Mouse (Mus musculus) hindbrain, embryonic 13.5 days (tissue): ENCODE results near the gene Olfr128. TPM values are rescaled to one million over a fixed set of nuclear protein-coding genes. Genes with fewer than 3 reads are reported as not detected.
"Not testable (repeated sequence)": the region's sequence is repeated elsewhere in the genome, so short reads cannot be mapped to it uniquely, and the experiment has no call there.

ENCODE experiments used
- ATAC-seq: fragments of 200-750 bp; cut with Nextera tagmentation; 2 replicates; pipeline ENCODE4 v1.8.0; 2017; ENCODE audit warnings: moderate TSS enrichment; ENCODE audit not compliant: low FRiP score
- H3K27ac ChIP-seq: fragments of 300-500 bp; sonication (generic); 2 replicates; pipeline ENCODE4 v1.5.1; 2015; ENCODE audit warnings: inconsistent platforms, mild to moderate bottlenecking, moderate library complexity
- H3K27me3 ChIP-seq: fragments of 300-500 bp; sonication (generic); 2 replicates; pipeline ENCODE4 v1.6.1; 2015; ENCODE audit warnings: mild to moderate bottlenecking, inconsistent platforms
- H3K36me3 ChIP-seq: fragments of 300-500 bp; sonication (generic); 2 replicates; pipeline ENCODE4 v1.6.1; 2015; ENCODE audit warnings: mild to moderate bottlenecking, inconsistent platforms
- H3K4me1 ChIP-seq: fragments of 300-500 bp; sonication (generic); replicated peaks from 2 replicates; pipeline ENCODE4 v1.6.1; 2015; ENCODE audit warnings: inconsistent platforms
- H3K4me2 ChIP-seq: fragments of 300-500 bp; sonication (generic); 2 replicates; pipeline ENCODE4 v1.6.1; 2015; ENCODE audit warnings: inconsistent platforms, mild to moderate bottlenecking, moderate library complexity
- H3K4me3 ChIP-seq: fragments of 300-500 bp; sonication (generic); 2 replicates; pipeline ENCODE4 v1.5.1; 2015; ENCODE audit warnings: mild to moderate bottlenecking, inconsistent platforms
- H3K9ac ChIP-seq: fragments of 300-500 bp; sonication (generic); 2 replicates; pipeline ENCODE4 v1.6.1; 2015; ENCODE audit warnings: mild to moderate bottlenecking, inconsistent platforms
- H3K9me3 ChIP-seq: fragments of 300-500 bp; sonication (generic); 2 replicates; pipeline ENCODE4 v1.6.1; 2016; ENCODE audit warnings: inconsistent platforms
- WGBS: fragments of 180-500 bp; shearing (Covaris S2); methylation state at CpG from one replicate; pipeline ENCODE4 v1.1.7; 2015; 5-methylcytosine and 5-hydroxymethylcytosine counted together
- polyA plus RNA-seq: library from polyadenylated mRNA; unstranded; fragments of >200 nt; fragmentation: Nextera tagmentation; extraction: Ambion mirVana; gene quantifications from 2 replicates; pipeline ENCODE4 v1.2.1, GENCODE M21; 2015

Gene Olfr128
- not detected in 2 replicates for polyA plus RNA-seq

DNA sequence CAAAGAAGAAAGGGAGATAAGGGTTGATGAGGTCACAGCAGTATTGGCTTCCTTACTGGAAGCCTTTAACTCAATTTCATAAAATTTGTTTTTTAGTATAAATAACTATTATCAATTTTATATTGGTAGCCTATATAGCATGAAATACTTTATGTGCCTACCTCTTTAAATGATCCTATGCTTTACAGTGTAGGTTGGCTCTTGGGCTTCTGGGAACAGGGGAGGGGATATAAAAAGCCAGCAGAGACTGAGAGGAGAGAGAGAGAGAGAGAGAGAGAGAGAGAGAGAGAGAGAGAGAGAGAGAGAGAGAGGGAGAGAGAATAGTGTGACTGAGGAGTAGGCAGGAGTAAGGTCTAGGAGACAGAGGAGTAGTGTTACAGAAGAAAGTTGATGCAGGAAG lies at the start of gene Olfr128:
TSS of gene Olfr128 (plus strand) at position 301 of the 400 bp plus-strand sequence.
- no peaks in the 10 kb centered on the region for H3K4me1 ChIP-seq
- H3K36me3 ChIP-seq = no peaks in the 10 kb centered on the region
- no peak for ATAC-seq
- no peaks in the 10 kb centered on the region for H3K9me3 ChIP-seq
- no peak within 1 kb of the TSS for H3K4me2 ChIP-seq
- H3K27ac ChIP-seq = no peak within 1 kb of the TSS
- H3K9ac ChIP-seq = no peak within 1 kb of the TSS
- H3K27me3 ChIP-seq = no peaks in the 10 kb centered on the region
- no peak within 1 kb of the TSS for H3K4me3 ChIP-seq

DNA sequence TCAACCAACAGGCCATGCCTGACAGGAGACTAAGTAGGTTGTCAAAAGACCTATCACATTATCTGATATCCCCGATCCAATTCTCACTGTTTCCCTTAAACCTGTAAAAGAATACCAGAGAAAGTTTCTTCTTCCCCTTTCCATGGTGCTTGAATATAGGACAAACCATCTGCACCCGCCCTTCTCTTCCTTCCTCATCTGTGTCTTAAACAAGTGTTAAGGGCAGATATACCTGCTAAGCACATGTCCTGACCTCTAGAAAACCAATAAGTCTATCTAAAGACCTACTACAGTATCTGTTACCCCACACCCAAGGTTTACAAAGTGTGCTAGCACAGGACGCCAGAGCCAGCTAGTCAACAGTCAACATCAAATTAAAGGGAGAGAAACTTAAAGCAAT lies 46.5 kb upstream of the Olfr128 start:
- no peak overlapping the region for H3K9ac ChIP-seq
- no peaks in the 10 kb centered on the region for H3K4me1 ChIP-seq
- no peaks in the 10 kb centered on the region for H3K27me3 ChIP-seq
- ATAC-seq = no peak
- no peak overlapping the region for H3K4me3 ChIP-seq
- no peaks in the 10 kb centered on the region for H3K9me3 ChIP-seq
- 87% methylated on average over 3 of the region's 3 CpGs for WGBS
- no peak overlapping the region for H3K4me2 ChIP-seq
- H3K36me3 ChIP-seq = no peaks in the 10 kb centered on the region
- no peak overlapping the region for H3K27ac ChIP-seq

DNA sequence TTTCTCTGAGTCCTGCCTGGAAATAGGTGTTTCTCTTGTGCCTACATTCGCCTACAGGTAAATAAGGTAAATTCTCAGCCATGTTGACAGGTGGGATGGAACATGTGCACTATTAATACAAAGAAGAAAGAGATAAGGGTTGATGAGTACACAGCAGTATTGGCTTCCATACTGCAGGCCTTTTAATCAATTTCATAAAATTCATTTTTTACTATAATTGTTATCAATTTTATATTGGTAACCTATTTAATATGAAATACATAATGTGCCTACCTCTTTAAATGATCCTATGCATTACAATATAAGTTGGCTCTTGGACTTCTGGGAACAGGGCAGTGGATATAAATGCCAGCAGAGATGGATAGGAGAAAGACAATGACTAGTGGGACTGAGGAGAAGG lies 20.2 kb upstream of the Olfr128 start, which contains the start of gene Olfr127:
TSS of gene Olfr127 (plus strand) at position 301 of the 400 bp plus-strand sequence.
- Histone ChIP-seq H3K9me3 (no peaks in the 10 kb centered on the region), H3K27ac (no peak within 1 kb of the TSS), H3K4me3 (no peak within 1 kb of the TSS), H3K36me3 (no peaks in the 10 kb centered on the region), H3K27me3 (no peaks in the 10 kb centered on the region), H3K9ac (no peak within 1 kb of the TSS), H3K4me1 (no peaks in the 10 kb centered on the region), H3K4me2 (no peak within 1 kb of the TSS)
- 73% methylated on average over 1 of the region's 1 CpGs for WGBS
- ATAC-seq = no peak

DNA sequence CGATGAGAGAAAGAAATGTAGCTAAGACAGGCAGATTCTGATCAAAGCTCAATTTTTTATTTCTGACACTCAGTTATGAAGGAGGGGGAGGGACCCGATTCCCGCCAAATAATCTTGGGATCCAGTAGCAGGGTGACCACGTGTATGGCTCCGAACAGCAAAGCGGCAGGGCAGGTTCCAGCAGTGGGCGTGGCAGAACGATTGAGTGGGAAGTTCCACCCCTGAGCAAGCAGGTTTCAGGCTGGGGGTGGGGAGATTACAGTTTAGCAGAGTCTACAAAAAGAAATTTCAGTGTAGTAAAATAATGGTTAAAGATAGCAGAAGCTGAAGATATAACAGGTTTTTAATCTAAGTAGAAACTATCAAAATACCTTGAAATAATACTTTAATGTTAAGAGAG lies 13.5 kb upstream of the Olfr128 start:
- H3K27me3 ChIP-seq, H3K36me3 ChIP-seq, H3K4me1 ChIP-seq, H3K9me3 ChIP-seq, H3K27ac ChIP-seq, ATAC-seq, H3K9ac ChIP-seq, H3K4me2 ChIP-seq, H3K4me3 ChIP-seq: not testable (repeated sequence)
- WGBS = 74% methylated on average over 8 of the region's 8 CpGs

DNA sequence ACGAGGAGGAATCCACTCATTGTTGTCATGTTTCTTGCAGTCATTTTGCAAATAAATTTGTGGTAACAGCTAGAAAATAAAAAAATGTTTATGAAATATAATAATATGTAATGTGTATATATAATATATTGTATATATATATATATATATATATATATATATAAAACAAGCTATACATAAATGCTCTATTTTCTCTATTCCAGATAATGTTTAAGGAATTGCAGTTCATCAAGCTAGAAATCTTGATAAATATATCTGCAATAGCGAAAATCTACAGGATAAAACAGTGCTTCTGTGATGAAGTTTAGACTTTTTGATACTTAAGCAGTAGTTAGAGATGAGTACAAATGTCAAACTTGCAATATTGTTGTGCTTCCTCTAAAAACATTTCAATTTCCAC lies 32.6 kb downstream of the Olfr128 start, which contains the start of gene Olfr761:
TSS of gene Olfr761 (minus strand) at position 101 of the 400 bp plus-strand sequence.
- Histone ChIP-seq H3K4me2 (no peak within 1 kb of the TSS), H3K9me3 (no peaks in the 10 kb centered on the region), H3K36me3 (no peaks in the 10 kb centered on the region), H3K4me3 (no peak within 1 kb of the TSS), H3K27ac (no peak within 1 kb of the TSS), H3K9ac (no peak within 1 kb of the TSS), H3K27me3 (no peaks in the 10 kb centered on the region), H3K4me1 (no peaks in the 10 kb centered on the region)
- WGBS = 86% methylated on average over 2 of the region's 2 CpGs
- no peak for ATAC-seq

DNA sequence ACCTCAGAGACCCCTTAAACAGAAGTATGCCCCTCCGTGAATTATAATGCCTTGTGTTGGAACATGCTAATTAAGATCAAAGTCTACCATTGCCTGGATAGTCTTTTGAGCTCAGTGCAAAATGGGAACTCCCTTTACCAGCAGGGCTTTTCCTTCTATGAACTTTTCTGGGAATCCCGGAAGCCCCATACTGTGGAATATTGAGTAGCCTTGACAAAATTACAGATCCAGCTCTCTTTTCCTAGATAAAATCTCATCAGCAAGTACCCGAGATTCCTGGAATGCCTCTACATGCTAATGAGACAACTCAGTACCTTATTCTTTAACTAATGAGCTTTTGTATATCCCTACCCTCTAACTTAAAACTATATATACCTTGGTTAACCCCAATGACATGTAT lies 53.2 kb downstream of the Olfr128 start:
- no peaks in the 10 kb centered on the region for H3K9me3 ChIP-seq
- 91% methylated on average over 3 of the region's 3 CpGs for WGBS
- no peak overlapping the region for H3K4me3 ChIP-seq
- H3K4me1 ChIP-seq = no peaks in the 10 kb centered on the region
- no peak overlapping the region for H3K27ac ChIP-seq
- no peak for ATAC-seq
- no peak overlapping the region for H3K9ac ChIP-seq
- H3K27me3 ChIP-seq = no peaks in the 10 kb centered on the region
- no peaks in the 10 kb centered on the region for H3K36me3 ChIP-seq
- H3K4me2 ChIP-seq = no peak overlapping the region

Other genes starting within 250 kb of the Olfr128 start
- not detected in 2 replicates for gene Olfr119, start 224.0 kb upstream of the Olfr128 start, polyA plus RNA-seq
- gene Olfr120, start 198.7 kb upstream of the Olfr128 start, polyA plus RNA-seq = not detected in 2 replicates
- gene Olfr121, start 171.7 kb upstream of the Olfr128 start, polyA plus RNA-seq = not detected in 2 replicates
- not detected in 2 replicates for gene Olfr122, start 151.9 kb upstream of the Olfr128 start, polyA plus RNA-seq
- gene Olfr123, start 127.0 kb upstream of the Olfr128 start, polyA plus RNA-seq = not detected in 2 replicates
- gene Olfr124, start 120.7 kb upstream of the Olfr128 start, polyA plus RNA-seq = not detected in 2 replicates
- not detected in 2 replicates for gene Olfr125, start 87.6 kb upstream of the Olfr128 start, polyA plus RNA-seq
- not detected in 2 replicates for gene Olfr126, start 73.1 kb upstream of the Olfr128 start, polyA plus RNA-seq
- not detected in 2 replicates for gene Olfr127, start 20.1 kb upstream of the Olfr128 start, polyA plus RNA-seq
- gene Olfr761, start 32.5 kb downstream of the Olfr128 start, polyA plus RNA-seq = not detected in 2 replicates
- gene Olfr129, start 139.5 kb downstream of the Olfr128 start, polyA plus RNA-seq = not detected in 2 replicates
- not detected in 2 replicates for gene Olfr130, start 143.4 kb downstream of the Olfr128 start, polyA plus RNA-seq
- not detected in 2 replicates for gene Olfr131, start 168.1 kb downstream of the Olfr128 start, polyA plus RNA-seq
- gene Olfr132, start 214.0 kb downstream of the Olfr128 start, polyA plus RNA-seq = not detected in 2 replicates
- not detected in 2 replicates for gene Olfr133, start 224.7 kb downstream of the Olfr128 start, polyA plus RNA-seq